Mouse (Mus musculus): ENCODE data around the gene Ccdc186. TPM values are rescaled to one million over a fixed set of nuclear protein-coding genes. Genes with fewer than 3 reads are reported as not detected.
A peak's percentile ranks its signal among the peaks of the same experiment; 100 is the strongest.
"Not testable (repeated sequence)": the region's sequence is repeated elsewhere in the genome, so short reads cannot be mapped to it uniquely, and the experiment has no call there.

The Ccdc186 gene
- total RNA-seq, 2 experiments from 2014 or later, result 55.1 to 66.5 TPM

DNA sequence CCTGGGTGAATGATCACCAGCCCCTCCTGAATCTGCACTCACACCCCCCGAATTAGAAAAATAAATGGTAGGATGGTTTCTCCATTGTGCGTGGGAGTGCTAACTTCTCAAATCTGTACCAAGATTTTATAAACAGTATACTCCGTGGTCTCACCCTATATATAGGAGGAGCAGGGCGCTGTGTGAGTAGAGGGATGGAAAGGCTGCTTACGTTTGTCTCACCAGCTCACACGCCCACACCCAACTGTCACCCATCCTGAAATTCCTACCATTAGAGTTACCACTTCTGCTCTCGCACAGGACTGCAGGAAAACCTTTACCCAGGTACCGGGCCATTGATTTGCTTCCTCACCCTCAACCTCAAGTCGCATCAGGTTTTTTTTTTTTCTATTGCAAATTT, 53.0 kb downstream of the Ccdc186 start:
- Histone ChIP-seq H3K4me3 (no peak overlapping the region; the same call in 1 of the 2 replicates), H3K27ac (no peak overlapping the region)
- intact Hi-C loops (cut with DNase I), result loop anchor here (2.0 kb wide), 1 partner anchor 206 kb away; no protein-coding TSS in a partner anchor
- peak in 1 of 2 experiments; percentile 46 for DNase-seq (ENCODE audit: extremely low spot score in 1 of 2, low spot score in 2 of 2)
- no peak for TF ChIP-seq CTCF (IDR thresholded peaks at IDR 0.05)

DNA sequence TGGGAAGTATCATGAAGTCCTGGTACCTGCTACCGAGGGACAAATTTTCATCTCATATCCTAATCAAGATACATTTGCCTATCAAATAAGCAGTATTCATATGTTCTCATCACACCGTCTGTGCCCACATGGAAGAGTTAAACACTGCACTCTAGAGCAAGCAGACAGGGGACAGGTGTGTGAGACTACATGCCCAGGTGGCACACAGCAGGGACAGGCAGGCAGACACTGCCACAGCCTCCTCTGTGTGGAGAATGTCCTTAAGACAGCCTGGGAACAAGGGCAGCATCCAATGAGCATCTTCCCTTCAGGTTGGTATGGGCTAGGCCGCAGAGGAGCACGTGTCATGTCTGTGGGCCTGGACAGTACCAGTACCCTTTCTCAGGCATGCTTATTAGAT, 59.3 kb downstream of the Ccdc186 start:
- Histone ChIP-seq H3K27ac (no peak overlapping the region), H3K4me3 (no peak overlapping the region)
- DNase-seq (ENCODE audit: extremely low spot score in 1 of 2, low spot score in 2 of 2), result no peak
- intact Hi-C loops (cut with DNase I), result no loop called here
- no peak for TF ChIP-seq CTCF (IDR thresholded peaks at IDR 0.05)

- H3K27ac ChIP-seq, result no peak overlapping the region
- intact Hi-C loops (cut with DNase I), result no loop called here
- TF ChIP-seq CTCF (IDR thresholded peaks at IDR 0.05), result no peak
- H3K4me3 ChIP-seq, result no peak overlapping the region
- DNase-seq (ENCODE audit: extremely low spot score in 1 of 2, low spot score in 2 of 2), result no peak
Measured at GRCm38 (mm10) chr19:56761727-56762126, 60.3 kb downstream of the Ccdc186 start.

DNA sequence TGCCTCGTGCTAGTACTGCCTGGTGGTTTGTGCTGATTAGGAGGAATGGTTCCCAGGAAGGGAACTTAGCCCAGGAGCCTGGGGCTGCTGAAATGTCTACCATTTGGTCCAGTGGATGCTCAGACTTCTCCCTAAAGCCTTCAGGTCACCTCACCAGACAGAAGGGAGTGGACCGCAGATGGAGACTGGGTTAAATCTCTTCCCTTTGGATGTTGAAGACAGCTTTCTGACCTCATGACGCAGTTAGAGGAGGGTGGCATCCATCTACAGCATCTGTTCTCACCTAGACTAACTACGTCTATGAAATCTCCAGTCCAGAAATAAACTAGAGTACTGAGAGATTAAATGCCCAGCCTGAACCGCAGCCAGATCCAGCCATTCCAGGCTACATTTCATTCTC, 60.9 kb downstream of the Ccdc186 start:
- no peak for DNase-seq (ENCODE audit: extremely low spot score in 1 of 2, low spot score in 2 of 2)
- Histone ChIP-seq H3K27ac (no peak overlapping the region), H3K4me3 (no peak overlapping the region)
- TF ChIP-seq CTCF (IDR thresholded peaks at IDR 0.05), result no peak
- intact Hi-C loops (cut with DNase I), result no loop called here

DNA sequence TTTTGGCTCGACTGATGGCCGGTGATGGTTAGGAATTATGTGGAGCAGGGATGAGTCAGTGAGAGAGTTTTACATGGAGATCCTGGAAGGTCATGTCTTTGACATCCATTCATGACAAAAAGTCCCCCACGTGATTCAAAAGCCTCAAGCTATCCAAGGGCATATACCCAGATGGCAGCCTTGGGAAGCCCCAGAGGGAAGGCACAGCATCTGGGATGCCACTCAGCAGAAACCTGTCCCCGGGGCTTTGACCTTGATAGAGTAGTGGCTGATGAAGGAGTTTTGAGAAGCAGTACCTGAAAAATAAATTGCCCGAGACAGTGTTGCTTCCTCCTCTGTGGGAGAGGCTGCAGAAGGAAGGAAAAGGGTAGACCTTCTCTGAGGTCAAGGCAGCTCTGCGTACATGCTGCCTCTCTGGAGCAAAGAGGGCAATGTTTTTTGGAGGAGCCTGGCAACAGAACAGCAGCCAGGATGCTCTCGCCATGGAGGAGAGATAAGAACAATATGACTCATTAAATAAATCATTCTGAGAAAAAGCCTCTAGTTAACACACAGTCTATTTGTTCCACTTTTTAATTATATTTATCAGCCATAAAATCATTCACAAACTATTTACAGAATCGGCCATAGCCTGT, 61.6 kb downstream of the Ccdc186 start:
- Histone ChIP-seq H3K4me3 (no peak overlapping the region), H3K27ac (no peak overlapping the region)
- no peak for DNase-seq (ENCODE audit: extremely low spot score in 1 of 2, low spot score in 2 of 2)
- intact Hi-C loops (cut with DNase I), result no loop called here
- no peak for TF ChIP-seq CTCF (IDR thresholded peaks at IDR 0.05)

DNA sequence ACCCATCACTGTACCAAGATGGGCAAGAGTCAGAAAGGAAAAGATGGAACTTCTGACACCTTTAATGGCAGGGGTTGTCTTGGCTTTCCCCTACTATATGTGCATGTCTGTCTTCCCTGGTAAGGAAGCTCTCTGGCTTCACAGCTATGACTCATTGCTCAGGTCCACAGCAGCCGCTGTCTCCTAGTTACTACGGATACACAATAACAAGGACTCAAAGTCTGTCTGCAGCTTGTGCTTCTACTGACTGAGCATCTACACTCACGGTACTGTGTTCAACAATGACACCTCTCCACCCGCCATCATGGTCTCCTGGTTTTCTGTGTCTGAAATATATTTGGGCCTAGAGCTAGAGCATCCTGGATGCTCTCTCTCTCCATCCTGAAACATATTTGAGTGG, 62.2 kb downstream of the Ccdc186 start:
- intact Hi-C loops (cut with DNase I), result no loop called here
- Histone ChIP-seq H3K4me3 (no peak overlapping the region), H3K27ac (no peak overlapping the region)
- TF ChIP-seq CTCF (IDR thresholded peaks at IDR 0.05), result no peak
- DNase-seq (ENCODE audit: extremely low spot score in 1 of 2, low spot score in 2 of 2), result no peak

DNA sequence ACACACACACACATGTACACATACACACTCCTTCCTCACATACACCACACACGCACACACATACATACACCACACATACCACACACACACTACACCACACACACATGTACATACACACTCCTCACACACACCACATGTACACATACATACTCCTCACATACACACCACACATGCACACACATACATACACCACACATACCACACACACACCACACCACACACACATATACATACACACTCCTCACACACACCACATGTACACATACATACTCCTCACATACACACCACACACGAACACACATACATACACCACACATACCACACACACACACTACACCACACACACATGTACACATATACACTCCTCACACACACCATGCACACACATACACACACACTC, 63.7 kb downstream of the Ccdc186 start:
- Histone ChIP-seq H3K4me3 (no peak overlapping the region), H3K27ac (no peak overlapping the region)
- DNase-seq (ENCODE audit: extremely low spot score in 1 of 2, low spot score in 2 of 2), result no peak
- TF ChIP-seq CTCF (IDR thresholded peaks at IDR 0.05), result no peak
- intact Hi-C loops (cut with DNase I), result no loop called here

DNA sequence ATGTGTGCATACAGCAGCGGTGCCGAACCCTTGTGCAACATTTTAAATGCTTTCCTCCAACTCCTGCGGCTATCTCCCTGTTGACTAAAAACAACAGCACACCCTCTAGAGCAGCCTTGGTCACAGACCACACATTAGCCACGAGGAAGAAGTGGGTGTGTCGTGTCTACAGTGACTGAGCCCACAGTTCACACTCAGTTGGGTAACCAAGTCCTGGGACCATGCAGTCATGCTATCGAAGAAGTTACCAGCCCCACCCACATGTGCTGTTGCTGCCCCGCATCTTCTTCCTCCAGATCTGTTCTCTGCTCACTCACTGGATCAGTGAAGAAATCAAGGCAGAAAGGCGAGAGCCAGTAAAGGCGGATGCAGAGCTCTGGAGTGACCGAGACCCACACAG, 65.6 kb downstream of the Ccdc186 start:
- no peak for DNase-seq (ENCODE audit: extremely low spot score in 1 of 2, low spot score in 2 of 2)
- no peak overlapping the region for H3K27ac ChIP-seq
- intact Hi-C loops (cut with DNase I), result no loop called here
- H3K4me3 ChIP-seq, result no peak overlapping the region
- no peak for TF ChIP-seq CTCF (IDR thresholded peaks at IDR 0.05)

DNA sequence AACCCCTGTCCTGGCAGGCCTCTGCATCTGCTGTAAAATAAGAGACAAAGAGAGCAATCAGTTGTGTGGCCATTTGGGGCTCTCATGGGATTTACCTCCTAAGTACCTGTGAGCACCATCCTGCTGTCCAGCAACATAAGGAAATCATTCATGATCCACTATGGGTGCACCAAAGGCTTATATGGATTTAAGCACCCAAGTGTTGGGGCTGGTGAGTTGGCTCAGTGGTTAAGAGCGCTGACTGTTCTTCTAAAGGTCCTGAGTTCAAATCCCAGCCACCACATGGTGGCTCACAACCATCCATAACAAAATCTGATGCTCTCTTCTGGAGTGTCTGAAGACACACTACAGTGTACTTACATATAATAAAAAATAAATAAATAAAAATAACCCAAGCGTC, 67.5 kb downstream of the Ccdc186 start:
- intact Hi-C loops (cut with DNase I); H3K4me3 ChIP-seq; H3K27ac ChIP-seq; DNase-seq (ENCODE audit: extremely low spot score in 1 of 2, low spot score in 2 of 2): not testable (repeated sequence)

GRCm38 (mm10) chr19:56750709-56751108, 71.3 kb downstream of the Ccdc186 start:
- Histone ChIP-seq H3K27ac (no peak overlapping the region), H3K4me3 (no peak overlapping the region)
- DNase-seq (ENCODE audit: extremely low spot score in 1 of 2, low spot score in 2 of 2), result no peak
- intact Hi-C loops (cut with DNase I), result no loop called here
- no peak for TF ChIP-seq CTCF (IDR thresholded peaks at IDR 0.05)

- Histone ChIP-seq H3K27ac (no peak overlapping the region), H3K4me3 (no peak overlapping the region)
- TF ChIP-seq CTCF (IDR thresholded peaks at IDR 0.05), result no peak
- intact Hi-C loops (cut with DNase I), result no loop called here
- DNase-seq (ENCODE audit: extremely low spot score in 1 of 2, low spot score in 2 of 2), result no peak
Measured at GRCm38 (mm10) chr19:56749343-56749742, 72.6 kb downstream of the Ccdc186 start.

DNA sequence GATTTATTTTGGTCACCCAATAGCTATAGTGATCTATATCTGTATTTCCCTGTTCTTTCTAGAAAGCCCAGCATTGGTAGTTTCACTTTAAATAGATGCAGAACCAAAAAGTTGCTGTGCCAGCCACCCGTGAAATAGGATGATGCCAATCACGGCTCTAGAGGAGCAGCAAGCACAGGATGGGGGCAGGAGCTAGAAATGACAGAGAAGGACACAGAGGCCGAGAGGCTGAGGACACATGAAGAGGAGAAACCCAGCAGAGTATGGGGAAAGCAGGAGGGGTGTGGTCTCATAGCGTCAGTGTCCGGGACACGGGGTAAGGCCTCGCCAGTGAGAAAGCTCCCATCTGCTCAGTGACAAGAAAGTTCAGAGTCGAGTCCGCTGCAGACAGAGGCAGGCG, 74.1 kb downstream of the Ccdc186 start:
- no peak for TF ChIP-seq CTCF (IDR thresholded peaks at IDR 0.05)
- no peak for DNase-seq (ENCODE audit: extremely low spot score in 1 of 2, low spot score in 2 of 2)
- no peak overlapping the region for H3K4me3 ChIP-seq
- H3K27ac ChIP-seq, result no peak overlapping the region
- intact Hi-C loops (cut with DNase I), result no loop called here

GRCm38 (mm10) chr19:56746618-56747017, 75.4 kb downstream of the Ccdc186 start:
- intact Hi-C loops (cut with DNase I), result no loop called here
- Histone ChIP-seq H3K4me3 (no peak overlapping the region), H3K27ac (no peak overlapping the region)
- no peak for DNase-seq (ENCODE audit: extremely low spot score in 1 of 2, low spot score in 2 of 2)
- TF ChIP-seq CTCF (IDR thresholded peaks at IDR 0.05), result no peak
